Mouse (Mus musculus) bone marrow macrophage, adult 2 months (primary cell): ENCODE data around the gene Eea1. TPM values are rescaled to one million over a fixed set of nuclear protein-coding genes. Genes with fewer than 3 reads are reported as not detected.

Experiments
- H3K27ac ChIP-seq: 2 replicates; pipeline ENCODE4 v1.5.1; 2012; ENCODE audit warnings: low read depth, low read length; ENCODE audit not compliant: insufficient read depth
- H3K4me1 ChIP-seq: 2 replicates; pipeline ENCODE4 v1.6.1; 2012; ENCODE audit warnings: low read length; ENCODE audit not compliant: control insufficient read depth, insufficient read depth
- H3K4me3 ChIP-seq: 2 replicates; pipeline ENCODE4 v1.5.1; 2012; ENCODE audit warnings: mild to moderate bottlenecking, low read length, moderate library complexity; ENCODE audit not compliant: insufficient read depth
- CTCF ChIP-seq: IDR thresholded peaks from 2 replicates; pipeline ENCODE4 v1.5.1; 2012; ENCODE audit warnings: low read depth, mild to moderate bottlenecking, low read length, moderate library complexity
- POLR2A ChIP-seq: IDR thresholded peaks from 2 replicates; pipeline ENCODE4 v1.6.1; 2012; ENCODE audit warnings: mild to moderate bottlenecking, low read depth, low read length, borderline replicate concordance
- polyA plus RNA-seq: library from polyadenylated mRNA; stranded (reverse); fragments of >200 nt; gene quantifications from 2 replicates; pipeline ENCODE4 v1.2.4, GENCODE M21; 2012; ENCODE audit not compliant: missing spikeins, insufficient read depth, insufficient read length

Gene Eea1
- polyA plus RNA-seq, 1 experiment = 43.9 TPM

- Histone ChIP-seq H3K4me1 (peaks cover 26% of the 10 kb centered on the region), H3K4me3 (no peak overlapping the region), H3K27ac (no peak overlapping the region)
- TF ChIP-seq POLR2A (no peak), CTCF (no peak)
Measured at GRCm38 (mm10) chr10:95945086-95945485, 4.6 kb downstream of the Eea1 start.

GRCm38 (mm10) chr10:95949410-95949809 lies 9.0 kb downstream of the Eea1 start:
- Histone ChIP-seq H3K27ac (no peak overlapping the region), H3K4me3 (no peak overlapping the region)
- TF ChIP-seq POLR2A (no peak), CTCF (no peak)

GRCm38 (mm10) chr10:95950194-95950593 lies 9.7 kb downstream of the Eea1 start:
- H3K4me1 ChIP-seq = peaks cover 23% of the 10 kb centered on the region
- H3K27ac ChIP-seq = no peak overlapping the region
- H3K4me3 ChIP-seq = no peak overlapping the region
- TF ChIP-seq CTCF (no peak), POLR2A (no peak)

More at GRCm38 (mm10) chr10:95949410-95949809, 9.0 kb downstream of the Eea1 start:
- peaks cover 23% of the 10 kb centered on the region for H3K4me1 ChIP-seq

- TF ChIP-seq POLR2A (no peak), CTCF (no peak)
- H3K4me1 ChIP-seq = peaks cover 23% of the 10 kb centered on the region
Measured at GRCm38 (mm10) chr10:95950797-95951196, 10.3 kb downstream of the Eea1 start.

GRCm38 (mm10) chr10:95951346-95951745 lies 10.9 kb downstream of the Eea1 start:
- TF ChIP-seq POLR2A = no peak
- no peak for TF ChIP-seq CTCF
- Histone ChIP-seq H3K4me1 (peaks cover 23% of the 10 kb centered on the region), H3K27ac (no peak overlapping the region), H3K4me3 (no peak overlapping the region)

More at GRCm38 (mm10) chr10:95950797-95951196, 10.3 kb downstream of the Eea1 start:
- Histone ChIP-seq H3K27ac (no peak overlapping the region), H3K4me3 (no peak overlapping the region)

GRCm38 (mm10) chr10:95956629-95957028 lies 16.2 kb downstream of the Eea1 start:
- H3K4me3 ChIP-seq = no peak overlapping the region
- no peak overlapping the region for H3K27ac ChIP-seq
- TF ChIP-seq CTCF (no peak), POLR2A (no peak)
- peaks cover 13% of the 10 kb centered on the region for H3K4me1 ChIP-seq

- no peak for TF ChIP-seq POLR2A
- no peak for TF ChIP-seq CTCF
- Histone ChIP-seq H3K4me1 (peaks cover 13% of the 10 kb centered on the region), H3K4me3 (no peak overlapping the region), H3K27ac (no peak overlapping the region)
Measured at GRCm38 (mm10) chr10:95957574-95957973, 17.1 kb downstream of the Eea1 start.

GRCm38 (mm10) chr10:95964679-95965078 lies 24.2 kb downstream of the Eea1 start:
- Histone ChIP-seq H3K27ac (no peak overlapping the region), H3K4me3 (no peak overlapping the region), H3K4me1 (peaks cover 8% of the 10 kb centered on the region)
- TF ChIP-seq POLR2A (no peak), CTCF (no peak)

- TF ChIP-seq POLR2A = no peak
- TF ChIP-seq CTCF = no peak
- Histone ChIP-seq H3K4me3 (no peak overlapping the region), H3K4me1 (peaks cover 16% of the 10 kb centered on the region), H3K27ac (no peak overlapping the region)
Measured at GRCm38 (mm10) chr10:95969694-95970093, 29.2 kb downstream of the Eea1 start.

GRCm38 (mm10) chr10:95970744-95971212 lies 30.3 kb downstream of the Eea1 start:
- H3K27ac ChIP-seq = peak overlapping the region; percentile 25; the same call in 1 of the 2 replicates

More at GRCm38 (mm10) chr10:95970744-95971212, 30.3 kb downstream of the Eea1 start:
- TF ChIP-seq POLR2A = no peak
- TF ChIP-seq CTCF = no peak
- peak overlapping the region; percentile 23 for H3K4me3 ChIP-seq
- peaks cover 15% of the 10 kb centered on the region for H3K4me1 ChIP-seq
